Mouse (Mus musculus) adrenal gland, postnatal 36 days (tissue): Measurements from ENCODE around the gene Cers5. TPM values are rescaled to one million over a fixed set of nuclear protein-coding genes. Genes with fewer than 3 reads are reported as not detected.

Experiments used
- total RNA-seq, 2 experiments: library from RNA; stranded (reverse); gene quantifications; 2 replicates each; pipeline ENCODE4 v1.2.3; 2021

The Cers5 gene
- total RNA-seq, 2 experiments from 2014 or later: 49.1 to 56.1 TPM

Other genes starting within 250 kb of the Cers5 start
- gene Faim2, start 244.7 kb downstream of the Cers5 start, total RNA-seq: 10 to 100 TPM; 17.8 to 23.5 TPM
- gene Aqp2, start 193.8 kb downstream of the Cers5 start, total RNA-seq: 1 to 10 TPM in 1 of 2 experiments, under 1 TPM in 1; 0.82 to 5.0 TPM
- gene Aqp5, start 182.1 kb downstream of the Cers5 start, total RNA-seq: 1 to 10 TPM; 1.5 to 3.1 TPM
- gene Aqp6, start 171.5 kb downstream of the Cers5 start, total RNA-seq: not detected
- 1 to 10 TPM; 7.6 to 7.7 TPM for gene Racgap1, start 121.2 kb downstream of the Cers5 start, total RNA-seq
- gene Asic1, start 102.5 kb downstream of the Cers5 start, total RNA-seq: under 1 TPM; 0.53 to 0.56 TPM
- gene Smarcd1, start 70.8 kb downstream of the Cers5 start, total RNA-seq: 10 to 100 TPM; 40.8 to 51.2 TPM
- 10 to 100 TPM; 19.6 to 24.6 TPM for gene Gm17349, start 67.4 kb downstream of the Cers5 start, total RNA-seq
- gene Gpd1, start 55.4 kb downstream of the Cers5 start, total RNA-seq: 1,000 to 10,000 TPM in 1 of 2 experiments, 100 to 1,000 TPM in 1; 945 to 1,041 TPM
- 100 to 1,000 TPM; 227 to 257 TPM for gene Cox14, start 47.3 kb downstream of the Cers5 start, total RNA-seq
- 10 to 100 TPM; 42.1 to 43.0 TPM for gene Lima1, start 102.6 kb upstream of the Cers5 start, total RNA-seq
- under 1 TPM; 0.13 to 0.23 TPM for gene Fam186a, start 194.2 kb upstream of the Cers5 start, total RNA-seq
- gene Larp4, start 197.2 kb upstream of the Cers5 start, total RNA-seq: 10 to 100 TPM; 85.8 to 91.6 TPM